Mouse (Mus musculus): ENCODE results near the gene Catsper2.

- TF ChIP-seq CTCF (IDR thresholded peaks at IDR 0.05), result no peak
- TF ChIP-seq POLR2A (IDR thresholded peaks at IDR 0.05; ENCODE audit: insufficient read depth, low read depth, low read length), result no peak
- no peak for TF ChIP-seq EP300 (IDR thresholded peaks at IDR 0.05; ENCODE audit: insufficient read depth, low read depth, low read length)
These were observed 38.8 kb upstream of the Catsper2 start for GRCm38 (mm10) chr2:121452361-121452760.
